Mouse (Mus musculus) bone marrow, adult 2 months (tissue): ENCODE data around the gene Gpat2.

Source experiments
- CTCF ChIP-seq: fragments of 200-500 bp; IDR thresholded peaks from 2 replicates; pipeline ENCODE4 v1.5.1; 2011; ENCODE audit warnings: low read length, control low read depth; ENCODE audit not compliant: control insufficient read depth, insufficient read depth
- POLR2A ChIP-seq: fragments of 200-500 bp; IDR thresholded peaks from 2 replicates; pipeline ENCODE4 v1.6.1; 2011; ENCODE audit warnings: low read depth, mild to moderate bottlenecking, control low read depth, low read length, borderline replicate concordance; ENCODE audit not compliant: control insufficient read depth

GRCm38 (mm10) chr2:127411126-127411525 lies 13.9 kb upstream of the Gpat2 start:
- TF ChIP-seq POLR2A, result no peak
- TF ChIP-seq CTCF, result no peak
